Mouse (Mus musculus) splenic B cell, adult 2 months (primary cell): ENCODE data around the gene Thsd7a.

ENCODE experiments used
- DNase-seq: peaks from one replicate; pipeline ENCODE4 v3.0.0-alpha.2; 2011; ENCODE audit warnings: low read depth, low spot score
- H3K27me3 ChIP-seq: 2 replicates; pipeline ENCODE4 v1.6.1; 2012; ENCODE audit warnings: mild to moderate bottlenecking, low read length, moderate library complexity, mixed read lengths; ENCODE audit not compliant: control insufficient read depth, poor library complexity, insufficient read depth, severe bottlenecking
- H3K36me3 ChIP-seq: 2 replicates; pipeline ENCODE4 v1.6.1; 2012; ENCODE audit warnings: mild to moderate bottlenecking, low read length, moderate library complexity, mixed read lengths; ENCODE audit not compliant: control insufficient read depth, poor library complexity, insufficient read depth, severe bottlenecking

Gene Thsd7a

DNA sequence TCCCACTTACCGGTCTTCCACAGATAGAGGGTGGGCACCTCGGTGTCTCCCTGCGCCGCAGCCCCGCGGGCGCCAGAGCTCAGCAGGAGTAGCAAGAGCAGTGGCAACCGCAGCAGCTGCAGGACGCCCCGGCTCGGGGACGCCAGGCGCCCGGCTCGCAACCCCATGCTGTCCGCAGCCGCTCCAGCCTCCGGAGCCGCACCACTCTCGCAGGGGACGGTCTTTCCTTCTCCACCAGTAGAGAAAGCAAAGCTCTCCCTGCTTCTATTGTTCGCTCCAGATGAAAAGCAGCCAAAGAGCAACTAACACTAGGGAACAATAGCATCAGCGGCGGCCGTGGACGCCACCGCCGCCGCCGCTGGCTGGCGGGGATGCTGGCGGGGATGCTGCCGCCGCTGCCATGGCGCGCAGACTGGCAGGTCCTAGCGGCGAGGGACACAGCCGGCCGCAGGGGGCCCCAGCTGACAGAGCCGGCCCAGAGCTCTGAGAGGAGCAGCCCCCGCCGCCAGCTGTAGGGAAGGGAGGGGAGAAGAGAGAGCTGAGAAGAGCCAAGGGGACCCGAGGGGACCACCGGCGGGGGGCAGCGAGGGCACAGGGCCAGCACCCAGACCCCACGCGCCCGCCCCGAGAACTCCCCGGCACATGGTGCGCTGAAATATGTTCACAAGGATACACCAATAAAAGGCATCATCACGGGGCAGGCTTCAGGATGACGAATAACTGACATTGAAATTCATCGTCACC is at the start of gene Thsd7a:
Gene Thsd7a, minus strand, starts transcription at position 624 of the 744 bp plus-strand sequence.
- Histone ChIP-seq H3K27me3 (no peaks in the 10 kb centered on the region), H3K36me3 (no peaks in the 10 kb centered on the region)
- DNase-seq, result no peak

DNA sequence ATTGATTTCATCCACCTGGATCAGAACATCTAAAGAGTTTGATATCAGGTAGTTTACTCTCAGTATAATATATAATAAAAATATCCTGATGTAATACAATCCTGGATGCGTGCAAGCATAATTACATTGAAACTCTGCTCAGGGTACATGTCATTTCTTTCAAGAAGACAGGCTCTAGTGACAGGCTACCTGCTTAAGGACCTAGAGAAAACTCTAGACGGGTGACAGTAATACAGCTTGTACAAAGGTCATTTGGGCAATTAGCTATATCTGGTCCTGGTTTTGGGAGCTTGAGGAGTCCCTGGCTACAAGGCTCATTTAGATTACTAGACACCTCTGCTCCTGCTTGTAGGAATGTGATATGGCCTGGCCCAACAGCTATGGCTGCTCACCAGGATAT is 37.9 kb upstream of the Thsd7a start:
- Histone ChIP-seq H3K36me3 (no peaks in the 10 kb centered on the region), H3K27me3 (no peaks in the 10 kb centered on the region)
- DNase-seq, result no peak

DNA sequence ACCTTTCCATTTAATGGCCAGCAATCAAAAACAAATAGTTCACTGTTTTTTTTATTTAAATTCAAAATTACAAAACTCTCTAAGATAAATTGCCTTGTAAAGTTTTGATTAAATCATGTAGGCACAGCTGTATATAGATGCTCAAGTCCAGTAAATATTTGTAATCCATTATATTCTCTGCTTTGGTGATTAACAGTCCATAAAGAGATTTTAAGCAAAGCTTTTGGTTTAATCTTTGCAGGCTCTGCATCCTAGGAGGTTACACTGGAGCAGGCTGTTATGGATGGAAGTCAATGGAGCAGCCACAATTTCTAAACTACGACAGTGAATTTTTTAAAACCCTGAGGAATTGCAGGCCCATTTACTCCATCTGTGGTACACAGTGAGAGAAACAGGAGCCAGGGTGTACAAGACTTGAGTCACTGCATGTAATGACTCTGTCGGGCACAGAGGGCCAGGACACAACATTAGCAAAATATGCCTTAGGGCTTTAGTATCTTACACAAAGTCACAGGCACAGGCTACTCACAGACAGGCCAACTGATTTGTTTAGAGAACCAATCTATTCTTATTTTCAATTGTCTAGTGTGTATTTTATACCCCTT is 37.3 kb upstream of the Thsd7a start:
- no peaks in the 10 kb centered on the region for H3K27me3 ChIP-seq
- DNase-seq, result no peak
- H3K36me3 ChIP-seq, result no peaks in the 10 kb centered on the region

DNA sequence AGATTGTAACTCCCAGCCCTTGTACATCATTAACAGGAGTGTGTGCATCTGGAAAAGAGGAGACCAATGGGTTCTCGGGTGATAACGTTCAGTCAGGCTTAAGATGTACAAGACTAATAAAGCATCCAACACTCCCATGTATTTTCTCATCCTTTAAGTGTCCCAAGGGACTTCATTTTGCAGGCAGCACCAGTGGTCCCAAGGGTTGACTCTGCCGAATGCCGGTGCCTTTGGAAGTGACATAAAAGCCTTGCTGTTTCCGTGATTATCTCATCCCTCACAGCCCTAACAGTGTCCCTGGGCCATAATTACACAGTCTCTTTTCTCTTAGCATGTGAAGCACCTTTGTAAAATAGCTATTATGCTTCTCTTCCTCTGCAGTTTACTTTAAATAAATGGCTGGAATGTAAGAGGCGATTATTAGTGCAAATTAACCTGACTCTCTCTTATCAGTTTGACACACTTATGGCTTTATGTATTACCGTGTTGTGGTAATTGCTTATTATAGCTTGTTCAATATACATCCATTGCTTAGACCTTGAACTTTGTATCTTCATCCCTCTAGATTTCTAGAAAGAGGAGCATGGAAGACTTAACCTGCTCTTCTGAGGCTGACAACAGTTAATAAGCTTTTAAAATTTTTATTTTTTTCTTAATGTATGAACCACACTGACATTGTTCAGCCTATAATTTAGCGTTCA is 35.9 kb upstream of the Thsd7a start:
- Histone ChIP-seq H3K27me3 (no peaks in the 10 kb centered on the region), H3K36me3 (no peaks in the 10 kb centered on the region)
- DNase-seq, result no peak

DNA sequence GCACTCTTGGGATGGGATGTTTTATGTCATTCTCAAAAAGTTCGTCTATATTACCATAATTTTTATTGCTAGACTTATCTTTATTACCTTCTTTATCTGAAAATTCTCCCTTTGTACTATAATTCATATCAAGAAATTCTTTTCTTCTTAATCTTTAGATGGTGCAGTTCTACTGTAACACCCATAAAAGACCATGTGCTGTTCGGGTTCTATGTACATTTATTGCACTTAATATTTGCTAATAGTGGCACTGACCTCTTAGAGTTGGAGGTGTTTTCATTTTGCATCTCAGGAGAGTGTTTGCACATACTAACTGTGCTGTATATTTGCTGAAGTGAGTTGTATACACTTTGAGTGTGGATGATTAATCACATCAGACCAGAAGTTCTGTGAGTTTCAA is 23.6 kb upstream of the Thsd7a start:
- no peak for DNase-seq
- Histone ChIP-seq H3K36me3 (no peaks in the 10 kb centered on the region), H3K27me3 (no peaks in the 10 kb centered on the region)

DNA sequence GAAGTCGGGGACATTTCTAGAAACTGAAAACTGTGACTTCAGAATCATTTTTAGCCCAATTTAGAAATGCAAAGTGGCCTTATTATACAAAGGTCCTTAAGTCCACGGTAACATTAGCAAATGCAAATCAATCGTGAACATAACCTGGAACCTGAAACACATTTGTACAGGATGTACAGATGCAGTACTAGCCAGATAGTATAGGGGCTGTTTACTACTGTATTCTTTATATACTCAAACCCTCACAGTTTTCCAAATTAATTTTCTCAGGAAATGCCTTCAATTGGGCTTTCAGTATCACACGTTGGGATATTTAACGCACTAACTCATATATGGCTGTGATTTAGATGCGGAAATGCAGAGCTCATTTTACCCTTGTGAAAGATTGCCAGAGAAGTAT is 16.0 kb upstream of the Thsd7a start:
- no peak for DNase-seq
- Histone ChIP-seq H3K27me3 (no peaks in the 10 kb centered on the region), H3K36me3 (no peaks in the 10 kb centered on the region)

DNA sequence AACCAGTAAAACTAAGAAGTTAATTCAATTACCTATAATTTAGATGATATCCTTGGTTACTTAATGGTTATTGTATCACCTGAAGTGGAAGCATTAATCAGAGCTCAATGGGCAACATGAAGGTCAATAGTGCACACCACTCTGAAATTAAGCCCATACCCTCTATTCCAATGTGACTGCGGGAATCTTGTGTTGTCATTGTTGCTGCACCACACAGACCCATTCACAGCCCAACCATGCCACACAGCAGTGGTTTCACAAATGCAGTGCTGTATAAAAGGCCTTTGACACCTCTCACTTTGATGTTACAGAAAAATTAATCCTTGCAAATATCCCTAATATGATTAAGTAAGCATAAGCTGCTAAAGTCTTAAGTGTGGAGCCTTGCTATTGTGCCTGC is 15.4 kb upstream of the Thsd7a start:
- DNase-seq, result no peak
- no peaks in the 10 kb centered on the region for H3K27me3 ChIP-seq

DNA sequence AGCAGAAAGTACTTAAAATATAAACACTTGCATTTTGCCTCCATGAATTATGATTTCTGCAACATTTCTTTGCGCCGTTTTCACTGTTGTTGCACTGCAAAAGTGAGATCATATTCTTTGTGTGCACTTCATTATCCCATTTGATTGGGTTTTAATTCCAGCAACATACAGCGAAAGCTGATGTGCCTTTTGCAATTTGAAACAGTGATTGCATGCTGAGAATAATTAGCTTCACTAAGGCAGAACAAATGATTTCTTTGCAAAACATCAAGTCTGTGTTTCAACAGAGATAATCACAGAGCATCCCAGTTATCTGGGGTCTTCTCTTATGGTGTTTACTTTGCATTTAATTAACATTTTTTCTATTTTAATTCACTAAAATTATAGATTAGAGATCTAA is 14.6 kb upstream of the Thsd7a start:
- DNase-seq, result no peak
- no peaks in the 10 kb centered on the region for H3K36me3 ChIP-seq
- H3K27me3 ChIP-seq, result no peaks in the 10 kb centered on the region

More for the DNA sequence above, 15.4 kb upstream of the Thsd7a start:
- H3K36me3 ChIP-seq, result no peaks in the 10 kb centered on the region

DNA sequence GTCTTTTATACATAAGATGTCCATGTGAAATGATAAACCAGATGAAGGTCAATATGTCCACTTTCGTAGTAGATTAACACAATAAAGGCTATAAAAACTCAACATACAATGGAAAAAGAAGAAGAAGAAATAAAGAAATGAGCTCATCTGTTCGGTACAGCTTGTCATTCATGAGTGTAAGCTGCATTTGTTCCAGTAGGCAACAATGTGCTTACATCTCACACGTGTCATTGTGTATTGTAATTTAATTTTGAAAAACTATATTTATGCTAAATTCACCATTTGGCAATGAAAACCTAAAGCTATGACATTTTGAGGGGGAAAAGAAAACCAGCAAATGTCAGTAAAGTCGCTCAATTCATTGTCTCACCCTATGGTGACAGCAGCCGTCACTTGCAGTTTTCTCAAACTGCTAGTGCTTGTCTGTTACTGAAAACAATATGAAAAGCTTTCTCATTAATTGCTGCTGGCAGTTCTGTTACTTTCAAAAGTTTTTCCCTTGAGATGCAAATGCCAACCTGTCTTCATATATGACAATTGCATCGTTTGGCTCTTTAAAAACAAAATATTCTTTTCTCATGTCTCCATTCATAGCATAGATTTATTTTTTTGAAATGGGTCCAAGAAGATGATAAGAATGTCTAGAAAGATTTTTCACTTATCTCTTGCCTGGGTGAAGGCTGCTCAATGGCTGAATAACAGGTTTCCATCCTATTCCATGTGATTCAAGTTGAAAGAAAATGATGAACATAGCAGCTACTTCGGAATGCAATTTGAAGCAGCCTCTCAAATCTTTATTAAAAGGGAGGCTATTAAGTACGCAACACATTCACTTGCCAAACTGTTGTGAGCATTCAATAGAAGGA is 10.4 kb upstream of the Thsd7a start:
- no peaks in the 10 kb centered on the region for H3K36me3 ChIP-seq
- no peak for DNase-seq
- H3K27me3 ChIP-seq, result no peaks in the 10 kb centered on the region

DNA sequence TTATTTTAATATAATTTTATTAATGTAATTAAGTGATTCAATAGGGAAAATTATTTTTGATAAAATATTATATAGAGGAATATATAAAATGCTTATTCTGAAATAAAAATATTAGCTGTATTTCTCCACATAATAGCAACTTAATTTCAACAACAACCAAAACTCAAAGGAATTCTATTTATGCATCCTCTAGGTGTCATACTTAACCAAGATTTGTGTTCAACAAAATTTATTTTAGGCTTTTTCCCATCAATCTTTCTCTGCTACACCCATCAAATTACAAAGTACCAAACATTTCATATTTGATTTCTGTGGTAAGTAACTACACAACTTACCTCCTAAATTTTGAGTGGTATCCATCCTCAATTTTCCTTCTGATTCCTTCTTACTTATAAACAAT is 3.1 kb upstream of the Thsd7a start:
- DNase-seq, result no peak
- Histone ChIP-seq H3K36me3 (no peaks in the 10 kb centered on the region), H3K27me3 (no peaks in the 10 kb centered on the region)

DNA sequence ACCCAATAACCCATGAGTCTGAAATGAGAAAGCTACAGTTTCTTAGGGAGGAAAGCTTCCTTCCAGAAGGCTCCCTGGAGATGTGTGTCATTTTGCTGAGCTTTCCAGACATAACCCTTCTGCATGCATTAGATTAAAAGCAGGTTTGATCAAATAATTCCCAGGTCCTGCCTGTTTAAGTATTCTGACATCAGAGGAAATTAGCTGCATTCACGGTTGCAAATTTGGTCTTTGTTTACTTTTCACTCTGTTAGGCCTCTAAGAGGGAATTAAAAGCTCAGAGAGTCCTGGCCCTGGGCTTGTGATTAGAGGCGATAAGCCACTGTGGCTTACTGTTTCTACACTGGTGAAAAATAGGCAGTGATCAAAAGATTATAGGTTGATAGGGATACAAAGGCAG is 1.2 kb upstream of the Thsd7a start:
- DNase-seq, result no peak
- Histone ChIP-seq H3K36me3 (no peaks in the 10 kb centered on the region), H3K27me3 (no peaks in the 10 kb centered on the region)

DNA sequence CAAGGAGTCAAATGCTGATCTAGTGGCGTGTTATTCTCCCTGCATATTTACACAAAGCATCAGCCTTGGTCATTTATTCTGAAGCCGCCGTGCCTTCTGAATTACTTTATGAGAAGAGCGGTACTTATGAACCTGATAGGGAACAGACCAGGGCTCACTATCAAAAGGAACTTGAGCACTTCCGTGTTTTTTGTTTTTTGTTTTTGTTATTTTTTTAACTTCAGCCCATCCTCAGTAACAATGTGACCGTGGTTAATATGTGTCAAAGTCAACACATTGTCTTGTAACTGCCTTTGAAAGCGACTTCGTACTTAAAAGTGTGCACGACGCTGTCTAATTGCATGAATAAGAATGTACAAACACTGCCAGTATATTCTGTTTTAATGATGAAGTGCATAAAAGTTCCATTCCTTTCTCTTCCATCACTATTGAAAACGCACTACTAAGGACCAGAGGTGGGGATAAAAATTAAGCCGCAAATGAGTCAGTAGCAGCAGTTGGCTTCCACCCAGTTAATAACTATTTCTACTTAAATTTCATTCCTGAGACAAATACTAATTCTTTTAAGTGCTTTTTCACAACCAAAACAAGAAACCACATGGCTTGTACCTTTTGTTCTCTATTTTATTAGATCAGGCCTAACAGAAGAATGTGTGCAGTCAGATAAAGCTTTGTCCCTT is 461 bp upstream of the Thsd7a start:
- DNase-seq, result no peak
- Histone ChIP-seq H3K36me3 (no peaks in the 10 kb centered on the region), H3K27me3 (no peaks in the 10 kb centered on the region)

DNA sequence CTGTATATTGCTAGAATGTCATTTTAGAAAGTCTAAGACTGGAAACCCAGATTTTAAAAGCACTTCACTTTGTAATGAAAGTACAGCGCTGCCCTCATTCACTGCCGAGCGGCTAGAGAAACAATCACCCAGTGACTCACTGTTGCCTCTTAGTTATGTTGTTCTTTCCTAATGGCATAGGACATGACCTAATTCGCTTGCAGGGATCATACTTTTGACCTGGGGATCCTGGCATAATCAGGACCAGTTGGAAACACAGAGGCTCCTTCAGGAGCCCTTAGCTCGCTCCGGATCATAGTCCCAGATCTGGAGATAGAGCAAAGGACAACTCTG is 790 bp downstream of the Thsd7a start:
- Histone ChIP-seq H3K27me3 (no peaks in the 10 kb centered on the region), H3K36me3 (no peaks in the 10 kb centered on the region)
- DNase-seq, result no peak

DNA sequence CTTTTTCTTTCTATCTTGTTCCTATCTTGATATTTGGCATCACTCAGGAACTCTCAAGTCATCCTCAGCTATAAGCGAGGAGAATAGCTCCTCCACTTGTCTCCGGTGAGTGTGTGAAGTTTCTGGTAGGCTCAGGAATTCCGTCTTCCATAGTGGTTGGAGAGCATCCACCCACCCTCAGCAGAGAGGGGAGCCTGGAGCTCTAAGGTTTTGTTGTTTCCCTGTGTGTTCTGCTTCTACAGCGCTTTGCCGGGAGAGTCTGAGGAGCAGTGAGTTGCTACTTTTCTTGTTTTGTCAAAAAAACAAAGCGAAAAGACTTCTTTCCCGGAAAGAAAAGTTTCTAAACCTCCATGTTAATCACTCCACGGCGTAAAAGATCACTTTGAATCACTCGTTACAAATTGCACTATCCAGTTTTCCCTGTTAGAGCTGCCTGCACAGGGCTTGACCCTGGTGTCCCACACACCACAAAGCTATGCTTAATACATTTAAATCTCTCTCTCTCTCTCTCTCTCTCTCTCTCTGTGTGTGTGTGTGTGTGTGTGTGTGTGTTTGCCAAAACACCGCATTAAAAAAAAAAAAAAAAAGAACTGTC is 1.3 kb downstream of the Thsd7a start:
- H3K27me3 ChIP-seq, result no peaks in the 10 kb centered on the region
- H3K36me3 ChIP-seq, result no peaks in the 10 kb centered on the region
- DNase-seq, result no peak
